Mouse (Mus musculus): ENCODE measurements around the gene Pepd. TPM values are rescaled to one million over a fixed set of nuclear protein-coding genes. Genes with fewer than 3 reads are reported as not detected.

Pepd gene
- 10 to 100 TPM; 23.3 to 27.0 (median 26.3) TPM for total RNA-seq (2022)

GRCm38 (mm10) chr7:34911919-34912897 lies at the start of gene Pepd:
Gene Pepd, plus strand, starts transcription at chr7:34912379.
- DNase-seq (ENCODE audit: low spot score): peak; percentile 81

DNA sequence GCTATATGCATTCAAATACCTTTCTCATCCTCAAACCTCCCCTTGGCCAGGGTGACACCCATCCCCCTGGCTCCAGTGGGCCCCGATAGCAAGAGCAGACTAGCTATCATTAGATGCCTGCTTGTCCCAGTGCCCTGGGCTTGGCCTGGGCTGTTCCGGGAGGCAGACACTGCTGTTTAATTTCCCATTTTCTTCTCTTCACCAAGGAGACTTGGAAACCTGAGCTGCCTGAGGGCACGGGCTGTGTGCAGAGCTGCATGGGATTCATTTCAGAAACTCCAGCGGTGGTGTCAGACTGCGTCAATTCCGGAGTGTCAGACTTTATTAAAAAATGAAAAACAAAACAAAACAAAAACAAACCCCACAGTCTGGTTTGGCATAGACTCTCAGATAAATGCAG lies 44.9 kb upstream of the Pepd start:
- DNase-seq (ENCODE audit: low spot score): no peak

- DNase-seq (ENCODE audit: low spot score): no peak
These were observed 42.5 kb upstream of the Pepd start for GRCm38 (mm10) chr7:34869693-34870092.

DNA sequence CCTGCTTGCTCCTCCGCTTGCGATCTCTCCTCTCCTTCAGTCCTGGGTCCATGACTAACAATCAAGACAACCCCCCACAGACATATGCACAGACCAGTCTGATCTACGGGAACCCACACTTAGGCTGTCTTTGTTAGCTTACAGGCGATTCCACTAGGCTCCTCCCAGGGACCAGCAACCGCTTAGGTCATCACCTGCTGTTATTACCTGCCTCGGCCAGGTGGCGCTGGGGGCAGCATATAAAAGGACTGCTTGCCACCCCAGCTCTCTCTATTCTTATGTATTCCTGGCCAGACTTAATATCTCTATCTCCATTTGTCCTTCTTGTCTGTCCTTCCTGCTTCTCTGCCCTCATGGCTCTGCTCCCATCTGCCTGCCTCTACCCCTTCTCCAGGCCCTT lies 35.4 kb upstream of the Pepd start:
- no peak for DNase-seq (ENCODE audit: low spot score)

DNA sequence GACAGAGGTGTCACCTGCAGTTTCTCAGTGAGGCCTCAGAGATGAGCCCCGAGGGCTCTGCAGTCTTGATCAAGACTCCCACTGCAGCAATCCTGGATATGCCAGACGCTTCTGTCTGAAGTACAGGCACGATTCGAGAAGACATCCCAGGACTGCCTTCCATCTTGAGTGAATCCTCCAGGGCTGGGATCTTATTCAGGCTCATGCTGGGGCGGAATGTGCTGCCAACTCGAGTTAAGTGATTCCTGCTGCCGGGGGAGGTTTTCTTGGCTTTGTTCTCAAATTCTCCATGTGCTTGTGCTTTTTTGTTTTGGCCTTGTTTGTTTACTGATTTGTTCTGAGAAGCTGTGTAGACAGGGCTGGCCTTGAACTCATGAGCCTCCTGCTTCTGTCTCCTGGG lies 34.4 kb upstream of the Pepd start:
- DNase-seq (ENCODE audit: low spot score): no peak

DNA sequence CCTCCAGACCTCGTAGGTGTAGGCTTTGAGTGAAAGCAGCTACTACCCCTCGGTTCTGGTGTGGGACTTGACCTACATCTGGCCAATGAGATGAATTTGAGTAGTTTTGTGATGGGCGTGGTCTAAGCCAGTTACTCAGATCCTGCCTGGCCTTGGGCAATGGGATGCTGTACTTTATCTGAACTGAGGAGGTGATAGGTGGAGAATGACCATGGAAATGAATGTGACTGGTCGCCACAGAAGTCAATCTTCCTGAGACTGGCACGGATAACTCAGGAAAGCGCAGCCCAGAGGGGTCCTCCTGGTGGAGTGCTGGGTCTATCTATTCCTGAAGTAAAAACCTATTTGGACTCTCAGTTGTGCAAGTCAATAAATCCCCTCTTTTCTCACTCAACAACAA lies 23.7 kb upstream of the Pepd start:
- DNase-seq (ENCODE audit: low spot score): no peak

GRCm38 (mm10) chr7:34888891-34889290 lies 23.3 kb upstream of the Pepd start:
- DNase-seq (ENCODE audit: low spot score): no peak

DNA sequence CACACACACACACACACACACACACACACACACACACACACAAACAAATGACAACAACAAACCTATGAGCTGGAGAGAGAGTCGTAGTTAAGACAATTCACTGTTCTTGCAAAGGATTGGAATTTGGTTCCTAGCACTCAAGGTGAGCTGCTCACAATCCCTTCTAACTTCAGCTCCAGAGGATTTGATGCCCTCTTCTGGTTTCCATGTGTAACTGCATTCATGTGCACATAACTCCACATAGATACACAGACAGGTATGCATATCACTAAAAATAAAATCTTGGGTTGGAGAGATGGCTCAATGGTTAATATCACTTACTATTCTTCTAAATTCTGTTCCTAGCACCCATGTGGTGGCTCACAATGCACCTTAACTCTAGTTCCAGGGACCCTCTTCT lies 19.3 kb upstream of the Pepd start:
- no peak for DNase-seq (ENCODE audit: low spot score)

DNA sequence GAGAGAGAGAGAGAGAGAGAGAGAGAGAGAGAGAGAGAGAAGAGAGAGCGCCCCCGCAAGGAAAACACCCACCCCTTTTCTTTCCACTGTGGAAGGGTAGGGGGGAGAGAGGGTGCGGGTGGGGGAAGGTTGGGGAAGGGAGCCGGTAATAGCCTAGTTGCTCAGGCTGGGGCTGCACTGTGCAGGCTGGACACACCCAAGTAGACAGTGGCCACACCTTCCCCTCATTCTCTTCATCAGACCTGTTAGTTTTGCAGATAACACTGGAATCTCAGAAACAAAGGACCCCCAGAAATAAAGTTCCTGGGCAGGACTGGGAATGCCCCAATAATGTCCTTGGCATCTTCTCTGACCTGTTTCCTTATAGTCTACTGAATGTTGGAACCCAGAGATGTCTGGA lies 15.7 kb upstream of the Pepd start:
- no peak for DNase-seq (ENCODE audit: low spot score)

GRCm38 (mm10) chr7:34897058-34897457 lies 15.1 kb upstream of the Pepd start:
- DNase-seq (ENCODE audit: low spot score): no peak

DNA sequence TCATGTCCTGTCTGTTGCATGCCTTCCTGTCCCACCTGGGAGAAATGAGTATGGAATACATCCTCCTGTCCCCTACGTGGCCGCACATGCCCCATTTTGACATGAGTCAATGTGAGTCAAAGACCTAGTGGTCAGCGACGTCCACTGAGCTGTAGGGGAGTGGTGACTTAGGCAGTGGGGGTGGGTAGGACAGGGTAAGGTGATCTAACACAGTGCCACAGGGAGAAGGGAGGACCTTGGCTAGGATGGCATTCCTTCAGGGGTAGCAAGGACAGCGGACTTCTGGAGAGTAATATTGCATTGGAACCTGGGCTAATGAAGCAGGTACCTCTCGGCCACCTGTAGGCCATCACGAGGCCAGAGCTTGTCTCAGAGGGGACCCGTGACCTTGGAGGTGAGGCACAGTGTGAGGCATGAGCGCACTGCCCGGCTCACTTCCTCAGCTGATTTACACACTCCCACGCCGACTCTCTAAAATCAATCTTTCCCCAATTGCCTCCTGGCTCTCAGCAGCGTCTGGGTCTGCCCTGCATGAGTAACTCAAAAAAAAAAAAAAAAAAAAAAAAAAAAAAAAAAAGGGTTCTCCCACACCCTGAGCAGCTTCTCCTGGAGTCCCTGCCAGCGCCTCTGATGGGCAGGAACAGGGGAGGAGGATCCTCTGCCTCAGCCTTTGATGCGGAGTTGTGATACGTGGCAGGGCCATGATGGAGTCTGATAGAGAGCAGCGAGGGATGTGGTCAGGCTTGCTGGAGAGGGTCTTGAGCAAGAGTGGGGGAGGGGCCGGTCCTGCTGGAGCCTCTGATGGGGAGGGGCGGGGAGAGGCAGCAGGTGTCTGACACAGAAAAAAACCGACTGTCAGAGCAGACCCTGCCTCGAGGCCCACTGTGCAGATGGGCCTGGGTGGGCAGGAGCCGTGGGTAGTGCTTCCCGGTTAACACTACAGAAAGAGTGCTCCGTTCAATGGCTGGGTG lies 1.8 kb upstream of the Pepd start:
- DNase-seq (ENCODE audit: low spot score): no peak

DNA sequence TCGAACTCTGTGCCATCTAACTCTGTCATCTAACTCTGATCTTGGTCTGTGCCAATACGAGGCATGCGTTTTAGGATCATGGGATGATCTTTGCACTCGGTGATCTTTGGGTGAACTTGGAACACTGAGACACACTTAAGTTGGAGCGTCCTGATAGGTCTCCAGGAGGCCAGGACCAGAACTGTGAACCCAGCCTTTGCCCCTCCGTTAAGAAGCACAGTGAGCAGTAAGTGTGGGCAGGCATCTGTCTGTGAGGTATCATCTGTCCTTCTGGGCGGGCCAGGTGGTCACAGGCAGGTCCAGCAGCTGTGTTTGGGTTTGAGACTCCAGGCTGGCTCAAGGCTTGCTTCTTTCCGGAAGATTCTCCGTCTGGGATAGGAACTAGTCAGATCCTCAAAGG lies 1.8 kb downstream of the Pepd start:
- DNase-seq (ENCODE audit: low spot score): no peak

DNA sequence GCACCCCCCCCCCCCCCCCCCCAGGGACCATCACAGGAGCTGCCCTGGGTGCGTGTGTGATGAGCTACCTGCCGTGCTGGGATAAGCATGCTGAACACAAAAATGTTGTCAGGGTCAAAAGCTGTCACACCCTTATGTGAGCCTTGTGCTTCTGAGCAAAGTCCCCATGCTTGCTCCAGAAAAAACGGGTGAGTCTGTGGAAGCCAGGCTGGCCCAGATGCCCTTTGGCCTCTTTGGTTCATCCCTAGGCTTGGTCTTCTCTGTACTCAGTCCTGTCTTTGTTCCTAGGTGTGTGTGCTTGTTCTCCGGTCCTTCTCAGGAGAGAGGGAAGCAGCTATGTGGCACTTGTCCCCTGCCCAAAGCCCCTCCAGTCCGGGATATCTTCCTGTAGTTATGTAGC lies 3.4 kb downstream of the Pepd start:
- no peak for DNase-seq (ENCODE audit: low spot score)

DNA sequence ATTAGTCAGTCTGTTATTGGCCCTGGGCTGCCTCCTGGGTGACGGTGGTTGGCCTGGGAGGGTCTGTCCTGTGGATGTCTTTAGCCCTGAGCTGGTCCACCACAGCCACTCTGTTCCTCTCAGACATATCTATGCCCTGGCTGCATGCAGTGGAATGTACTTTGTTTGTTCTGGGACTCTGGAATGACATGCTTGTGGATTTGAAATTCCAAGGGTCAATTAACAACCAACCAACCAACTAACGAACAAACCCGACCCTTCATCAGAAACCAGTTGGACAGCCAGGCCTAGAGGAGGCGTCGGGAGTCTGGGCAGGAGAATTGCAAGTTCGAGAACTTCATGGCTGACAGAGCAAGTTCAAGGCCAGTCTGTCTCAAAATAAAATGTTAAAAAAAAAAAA lies 5.4 kb downstream of the Pepd start:
- no peak for DNase-seq (ENCODE audit: low spot score)

GRCm38 (mm10) chr7:34917998-34918397 lies 5.8 kb downstream of the Pepd start:
- no peak for DNase-seq (ENCODE audit: low spot score)

DNA sequence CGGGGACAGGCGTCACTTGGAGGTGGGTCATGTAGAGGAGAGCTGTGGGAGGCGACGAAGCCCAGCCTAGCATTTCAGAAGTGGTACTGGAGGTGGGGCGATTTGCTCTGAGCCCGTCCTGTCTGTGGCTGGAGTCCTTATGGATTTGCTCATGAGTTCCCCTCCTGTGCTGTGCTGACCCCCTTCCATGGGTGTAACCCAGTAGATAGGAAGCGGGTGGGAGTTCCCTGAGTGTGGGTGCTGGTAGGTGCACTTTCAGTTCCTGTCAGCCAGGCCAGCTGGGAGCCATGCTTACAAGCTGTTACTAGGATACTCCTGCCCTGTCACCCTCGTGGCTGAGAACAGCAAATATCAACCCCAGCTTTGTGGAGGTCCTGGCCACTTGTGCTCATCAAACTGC lies 6.2 kb downstream of the Pepd start:
- peak; percentile 37 for DNase-seq (ENCODE audit: low spot score)

DNA sequence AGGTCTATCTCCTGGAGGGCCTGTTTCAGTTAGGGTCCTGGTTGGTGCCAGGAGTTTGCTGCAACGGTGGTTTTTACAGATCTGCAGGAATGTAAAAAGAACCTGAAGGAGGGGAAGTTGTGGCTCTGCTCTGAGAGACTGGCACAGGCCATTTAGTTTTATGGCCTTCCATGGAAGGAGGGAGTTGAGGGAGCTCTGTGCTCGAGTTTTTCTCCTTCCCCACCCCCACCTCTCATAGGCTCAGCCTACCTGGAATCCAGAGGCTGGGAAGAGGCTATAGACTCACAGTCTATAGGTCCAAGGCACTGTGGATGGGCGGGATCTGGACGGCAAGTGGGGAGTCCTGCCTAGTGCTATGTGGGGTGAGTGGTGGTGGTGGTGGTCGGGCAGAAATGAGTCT lies 6.9 kb downstream of the Pepd start:
- no peak for DNase-seq (ENCODE audit: low spot score)

- DNase-seq (ENCODE audit: low spot score): no peak
These were observed 7.6 kb downstream of the Pepd start for GRCm38 (mm10) chr7:34919809-34920208.

GRCm38 (mm10) chr7:34925208-34925607 lies 13.0 kb downstream of the Pepd start:
- DNase-seq (ENCODE audit: low spot score): no peak

DNA sequence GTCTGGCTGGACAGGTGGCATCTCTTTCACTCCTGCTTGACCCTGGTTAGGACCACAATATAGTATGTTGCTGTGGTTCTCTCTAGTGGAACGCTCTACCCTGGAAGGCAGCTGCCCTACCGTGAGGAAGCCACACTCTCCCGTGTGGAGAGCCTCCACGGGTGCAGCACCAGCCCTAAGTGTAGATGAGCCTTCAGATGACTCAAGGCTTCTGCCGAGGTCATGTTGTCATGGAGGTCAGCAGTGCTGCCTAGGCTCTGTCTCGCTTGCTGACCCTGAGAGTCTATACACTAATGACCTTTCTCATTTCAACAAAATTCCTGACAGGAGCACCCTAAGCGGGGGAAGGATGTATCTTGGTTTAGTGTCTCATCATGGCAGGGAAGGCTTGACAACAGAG lies 13.8 kb downstream of the Pepd start:
- no peak for DNase-seq (ENCODE audit: low spot score)

GRCm38 (mm10) chr7:34929614-34930262 lies 17.6 kb downstream of the Pepd start:
- DNase-seq (ENCODE audit: low spot score): peak; percentile 31

GRCm38 (mm10) chr7:34930263-34930757 lies 18.1 kb downstream of the Pepd start:
- DNase-seq (ENCODE audit: low spot score): no peak
